Mouse (Mus musculus) hindbrain, embryonic 11.5 days (tissue): ENCODE data around the gene Rps6kl1. TPM values are rescaled to one million over a fixed set of nuclear protein-coding genes. Genes with fewer than 3 reads are reported as not detected.

ENCODE experiments used
- ATAC-seq: fragments of 200-750 bp; cut with Nextera tagmentation; 2 replicates; pipeline ENCODE4 v1.8.0; 2017; ENCODE audit warnings: mild to moderate bottlenecking, moderate TSS enrichment, moderate library complexity; ENCODE audit not compliant: low FRiP score
- DNase-seq: peaks from one replicate; pipeline ENCODE4 v3.0.0-alpha.2; 2015; ENCODE audit warnings: low spot score
- H3K27ac ChIP-seq: fragments of 300-500 bp; sonication (generic); 2 replicates; pipeline ENCODE4 v1.5.1; 2014; ENCODE audit warnings: mild to moderate bottlenecking, low read depth, low read length
- H3K27me3 ChIP-seq: fragments of 300-500 bp; sonication (generic); 2 replicates; pipeline ENCODE4 v1.6.1; 2014; ENCODE audit warnings: mild to moderate bottlenecking, low read length, moderate library complexity, mixed read lengths; ENCODE audit not compliant: control insufficient read depth, insufficient read depth
- H3K36me3 ChIP-seq: fragments of 300-500 bp; sonication (generic); 2 replicates; pipeline ENCODE4 v1.6.1; 2014; ENCODE audit warnings: mild to moderate bottlenecking, low read length, moderate library complexity, mixed read lengths; ENCODE audit not compliant: control insufficient read depth, insufficient read depth
- H3K4me1 ChIP-seq: fragments of 300-500 bp; sonication (generic); replicated peaks from 2 replicates; pipeline ENCODE4 v1.6.1; 2014; ENCODE audit warnings: low read length, mixed read lengths; ENCODE audit not compliant: control insufficient read depth, insufficient read depth
- H3K4me2 ChIP-seq: fragments of 300-500 bp; sonication (generic); replicated peaks from 2 replicates; pipeline ENCODE4 v1.6.1; 2014; ENCODE audit warnings: mild to moderate bottlenecking, low read depth, low read length
- H3K4me3 ChIP-seq: fragments of 300-500 bp; sonication (generic); 2 replicates; pipeline ENCODE4 v1.5.1; 2014; ENCODE audit warnings: low read depth, low read length
- H3K9ac ChIP-seq: fragments of 300-500 bp; sonication (generic); 2 replicates; pipeline ENCODE4 v1.6.1; 2014; ENCODE audit warnings: low read depth, low read length
- H3K9me3 ChIP-seq: fragments of 300-500 bp; sonication (generic); 2 replicates; pipeline ENCODE4 v1.6.1; 2016; ENCODE audit warnings: low read length; ENCODE audit not compliant: control insufficient read depth
- WGBS: fragments of 180-500 bp; shearing (Covaris S2); extraction: QIAGEN DNeasy Blood & Tissue Kit; methylation state at CpG from one replicate; pipeline ENCODE4 v1.1.7; 2014; 5-methylcytosine and 5-hydroxymethylcytosine counted together
- polyA plus RNA-seq: library from polyadenylated mRNA; unstranded; fragments of >200 nt; fragmentation: Nextera tagmentation; extraction: Ambion mirVana; gene quantifications from 2 replicates; pipeline ENCODE4 v1.2.1, GENCODE M21; 2014

The Rps6kl1 gene
- polyA plus RNA-seq, 1 experiment from 2014 or later, result 2.3 TPM

DNA sequence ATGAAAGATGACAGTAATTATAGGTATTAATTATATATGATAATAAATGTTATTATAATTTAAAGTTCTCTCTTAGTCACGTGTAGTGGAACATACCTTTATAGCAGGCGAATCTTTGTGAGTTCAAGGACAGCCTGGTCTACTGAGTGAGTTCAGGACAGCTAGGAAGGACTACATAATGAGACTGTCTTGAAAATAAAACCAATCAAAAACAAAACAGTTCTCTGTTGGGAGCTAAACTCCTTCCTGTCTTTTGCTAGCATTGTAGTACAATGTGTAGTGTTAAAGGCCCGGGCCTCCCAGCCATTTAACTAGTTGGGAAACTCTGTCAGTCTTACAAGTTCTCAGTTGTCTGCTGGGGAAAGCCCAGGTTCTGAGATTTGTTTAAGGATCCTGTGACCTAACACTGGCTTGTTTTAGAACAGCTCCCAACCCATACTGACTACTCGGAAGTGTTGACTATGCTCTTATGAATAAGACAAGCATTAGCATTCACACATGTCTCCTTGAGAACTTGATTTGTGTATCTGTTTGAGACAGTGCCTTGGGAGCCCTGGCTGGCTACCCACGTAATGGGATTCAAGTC lies 49.5 kb downstream of the Rps6kl1 start:
- Histone ChIP-seq H3K9ac (no peak overlapping the region), H3K4me1 (no peaks in the 10 kb centered on the region), H3K36me3 (no peaks in the 10 kb centered on the region), H3K4me2 (no peak overlapping the region), H3K27ac (no peak overlapping the region), H3K4me3 (no peak overlapping the region), H3K9me3 (no peaks in the 10 kb centered on the region), H3K27me3 (no peaks in the 10 kb centered on the region)
- no peak for ATAC-seq
- no peak for DNase-seq
- WGBS, result 83% methylated on average over 5 of the region's 5 CpGs

- H3K9ac ChIP-seq, result no peak overlapping the region
- no peak overlapping the region for H3K27ac ChIP-seq
- whole genome bisulfite sequencing, result 63% methylated on average over 14 of the region's 14 CpGs
- no peaks in the 10 kb centered on the region for H3K36me3 ChIP-seq
- H3K27me3 ChIP-seq, result no peaks in the 10 kb centered on the region
- no peaks in the 10 kb centered on the region for H3K9me3 ChIP-seq
- ATAC-seq (no peak), DNase-seq (no peak)
- H3K4me1 ChIP-seq, result no peaks in the 10 kb centered on the region
- no peak overlapping the region for H3K4me3 ChIP-seq
- H3K4me2 ChIP-seq, result no peak overlapping the region
These were observed 50.1 kb downstream of the Rps6kl1 start for GRCm38 (mm10) chr12:85101001-85101400.

DNA sequence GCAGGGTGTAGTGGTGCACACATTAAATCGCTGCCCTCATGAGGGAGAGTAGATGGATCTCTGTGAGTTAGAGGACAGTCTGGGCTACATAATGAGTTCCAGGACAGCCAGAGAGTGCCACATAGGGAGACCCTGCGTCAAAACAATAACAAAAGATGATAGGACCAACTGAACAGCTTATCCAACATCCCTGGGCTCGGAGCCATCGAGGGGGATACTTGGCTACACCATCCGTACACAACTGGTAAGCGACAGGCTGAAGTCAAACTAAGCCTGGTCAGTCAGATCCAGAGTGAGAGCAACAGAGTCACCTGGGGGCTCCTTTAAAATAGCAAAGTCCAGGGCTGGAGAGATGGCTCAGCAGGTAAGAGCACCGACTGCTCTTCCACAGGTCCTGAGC lies 55.2 kb downstream of the Rps6kl1 start:
- Histone ChIP-seq H3K9me3 (no peaks in the 10 kb centered on the region), H3K4me1 (no peaks in the 10 kb centered on the region; the same call in 1 of the 2 replicates), H3K36me3 (no peaks in the 10 kb centered on the region), H3K27me3 (no peaks in the 10 kb centered on the region), H3K4me2 (no peak overlapping the region), H3K4me3 (no peak overlapping the region), H3K9ac (no peak overlapping the region), H3K27ac (no peak overlapping the region)
- WGBS, result 89% methylated on average over 7 of the region's 7 CpGs
- no peak for ATAC-seq
- DNase-seq, result no peak

- DNase-seq, result no peak
These were observed 55.9 kb downstream of the Rps6kl1 start for GRCm38 (mm10) chr12:85095146-85095545.

GRCm38 (mm10) chr12:85094706-85095105 lies 56.4 kb downstream of the Rps6kl1 start:
- no peaks in the 10 kb centered on the region for H3K36me3 ChIP-seq
- H3K4me1 ChIP-seq, result no peaks in the 10 kb centered on the region; the same call in 1 of the 2 replicates
- H3K9ac ChIP-seq, result no peak overlapping the region
- WGBS, result 85% methylated on average over 10 of the region's 10 CpGs
- no peak overlapping the region for H3K4me3 ChIP-seq
- no peaks in the 10 kb centered on the region for H3K27me3 ChIP-seq
- no peaks in the 10 kb centered on the region for H3K9me3 ChIP-seq
- DNase-seq, result peak; percentile 7
- no peak overlapping the region for H3K4me2 ChIP-seq
- no peak for ATAC-seq
- H3K27ac ChIP-seq, result no peak overlapping the region; the same call in 1 of the 2 replicates

More at GRCm38 (mm10) chr12:85095146-85095545, 55.9 kb downstream of the Rps6kl1 start:
- no peaks in the 10 kb centered on the region; the same call in 1 of the 2 replicates for H3K4me1 ChIP-seq
- 85% methylated on average over 11 of the region's 11 CpGs for WGBS
- ATAC-seq, result no peak
- no peaks in the 10 kb centered on the region for H3K9me3 ChIP-seq
- no peak overlapping the region; the same call in 1 of the 2 replicates for H3K27ac ChIP-seq
- no peaks in the 10 kb centered on the region for H3K36me3 ChIP-seq
- no peaks in the 10 kb centered on the region for H3K27me3 ChIP-seq
- H3K4me2 ChIP-seq, result no peak overlapping the region
- H3K9ac ChIP-seq, result no peak overlapping the region
- H3K4me3 ChIP-seq, result no peak overlapping the region

DNA sequence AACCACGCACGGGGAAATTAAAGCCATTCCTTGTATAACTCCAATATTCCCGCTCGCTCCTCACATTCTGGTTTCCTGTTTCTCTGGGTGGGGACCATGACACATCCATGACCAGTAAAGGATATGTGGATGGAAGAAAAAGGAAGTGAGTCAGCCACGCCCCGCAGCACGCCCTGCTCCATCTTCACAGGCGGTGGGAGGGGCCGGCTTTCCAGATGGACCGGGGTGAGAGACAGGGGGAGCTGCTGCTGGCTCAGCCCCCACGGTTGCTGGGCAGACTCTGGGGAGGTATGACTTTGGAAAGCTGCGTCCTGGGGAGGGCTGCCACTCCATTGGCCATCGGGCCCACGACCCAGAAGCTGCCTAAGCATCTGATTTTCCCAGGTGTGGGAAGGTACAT lies 57.1 kb downstream of the Rps6kl1 start:
- no peak overlapping the region for H3K4me3 ChIP-seq
- H3K36me3 ChIP-seq, result no peaks in the 10 kb centered on the region
- no peaks in the 10 kb centered on the region for H3K27me3 ChIP-seq
- H3K9me3 ChIP-seq, result no peaks in the 10 kb centered on the region
- 40% methylated on average over 14 of the region's 14 CpGs for WGBS
- no peak overlapping the region for H3K4me2 ChIP-seq
- ATAC-seq (no peak), DNase-seq (peak; percentile 23)
- no peaks in the 10 kb centered on the region; the same call in 1 of the 2 replicates for H3K4me1 ChIP-seq
- no peak overlapping the region for H3K27ac ChIP-seq
- H3K9ac ChIP-seq, result no peak overlapping the region

GRCm38 (mm10) chr12:85092214-85092613 lies 58.9 kb downstream of the Rps6kl1 start:
- 8% methylated on average over 3 of the region's 3 CpGs for whole genome bisulfite sequencing
- no peaks in the 10 kb centered on the region for H3K27me3 ChIP-seq
- no peaks in the 10 kb centered on the region; the same call in 1 of the 2 replicates for H3K4me1 ChIP-seq
- no peaks in the 10 kb centered on the region for H3K9me3 ChIP-seq
- H3K27ac ChIP-seq, result no peak overlapping the region
- H3K4me3 ChIP-seq, result no peak overlapping the region
- 0 out of 2 replicates have a peak, but pooled peaks cover 4% of the 10 kb centered on the region for H3K36me3 ChIP-seq
- ATAC-seq (no peak), DNase-seq (peak; percentile 79)
- no peak overlapping the region for H3K4me2 ChIP-seq
- no peak overlapping the region for H3K9ac ChIP-seq

GRCm38 (mm10) chr12:85091190-85091589 lies 59.9 kb downstream of the Rps6kl1 start:
- 85% methylated on average over 3 of the region's 3 CpGs for WGBS
- Histone ChIP-seq H3K4me3 (no peak overlapping the region), H3K4me1 (no peaks in the 10 kb centered on the region; the same call in 1 of the 2 replicates), H3K27ac (no peak overlapping the region), H3K9me3 (no peaks in the 10 kb centered on the region), H3K4me2 (no peak overlapping the region), H3K9ac (no peak overlapping the region), H3K36me3 (0 out of 2 replicates have a peak, but pooled peaks cover 4% of the 10 kb centered on the region), H3K27me3 (no peaks in the 10 kb centered on the region)
- ATAC-seq (no peak), DNase-seq (no peak)

GRCm38 (mm10) chr12:85087845-85088244 lies 63.2 kb downstream of the Rps6kl1 start:
- Histone ChIP-seq H3K27me3 (no peaks in the 10 kb centered on the region), H3K9me3 (no peaks in the 10 kb centered on the region), H3K4me2 (no peak overlapping the region), H3K4me1 (no peaks in the 10 kb centered on the region), H3K4me3 (no peak overlapping the region), H3K9ac (no peak overlapping the region), H3K36me3 (0 out of 2 replicates have a peak, but pooled peaks cover 4% of the 10 kb centered on the region), H3K27ac (no peak overlapping the region)
- 90% methylated on average over 12 of the region's 12 CpGs for WGBS
- no peak for ATAC-seq
- no peak for DNase-seq
